Mouse (Mus musculus) G1E (cell line): ENCODE results near the gene Rgs6. TPM values are rescaled to one million over a fixed set of nuclear protein-coding genes. Genes with fewer than 3 reads are reported as not detected.
A peak's percentile ranks its signal among the peaks of the same experiment; 100 is the strongest.

Experiments
- ATAC-seq: 2 replicates; pipeline ENCODE4 v1.8.0; 2016; ENCODE audit warnings: mild to moderate bottlenecking; ENCODE audit not compliant: insufficient number of reproducible peaks, poor library complexity, low FRiP score, severe bottlenecking; ENCODE audit errors: extremely low read depth
- DNase-seq: peaks from one replicate; pipeline ENCODE4 v3.0.0; 2012; ENCODE audit warnings: low spot score
- H3K27me3 ChIP-seq: 2 replicates; pipeline ENCODE4 v1.6.1; 2012; ENCODE audit warnings: mild to moderate bottlenecking, low read length, inconsistent platforms; ENCODE audit not compliant: insufficient read depth
- H3K36me3 ChIP-seq: replicated peaks from 2 replicates; pipeline ENCODE3; 2012; ENCODE audit warnings: mild to moderate bottlenecking, inconsistent platforms
- H3K4me1 ChIP-seq: 2 replicates; pipeline ENCODE4 v1.6.1; 2012; ENCODE audit warnings: low read depth, low read length, inconsistent platforms, mixed read lengths; ENCODE audit not compliant: insufficient read depth
- H3K4me3 ChIP-seq: 2 replicates; pipeline ENCODE4 v1.5.1; 2012; ENCODE audit warnings: low read depth, mild to moderate bottlenecking, inconsistent platforms, low read length, moderate library complexity, mixed read lengths
- H3K9me3 ChIP-seq: replicated peaks from 2 replicates; pipeline ENCODE4 v1.6.1; 2012; ENCODE audit warnings: inconsistent platforms
- CTCF ChIP-seq: IDR thresholded peaks from 2 replicates; pipeline ENCODE4 v1.5.1; 2012; ENCODE audit warnings: low read depth, low read length, inconsistent platforms, mixed read lengths
- GATA1 ChIP-seq: IDR thresholded peaks from 2 replicates; pipeline ENCODE4 v1.6.1; 2012; ENCODE audit warnings: borderline replicate concordance, low read length, inconsistent platforms, mixed read lengths
- GATA2 ChIP-seq: IDR thresholded peaks from 2 replicates; pipeline ENCODE4 v1.6.1; 2012; ENCODE audit warnings: low read depth, low read length, inconsistent platforms, borderline replicate concordance
- POLR2AphosphoS5 ChIP-seq: IDR thresholded peaks from 2 replicates; pipeline ENCODE4 v1.6.1; 2012; ENCODE audit warnings: low read depth, low read length, inconsistent platforms; ENCODE audit not compliant: insufficient replicate concordance
- TAL1 ChIP-seq: conservative IDR thresholded peaks from 2 replicates; pipeline ENCODE4 v1.6.1; 2012; ENCODE audit warnings: low read depth, low read length, inconsistent platforms, mixed read lengths
- polyA plus RNA-seq: library from polyadenylated mRNA; stranded (reverse); fragments of >175 nt; gene quantifications from 2 replicates; pipeline ENCODE4 v1.2.3, GENCODE M21; 2012
- total RNA-seq, 2 experiments: library from RNA; stranded (forward) in 1 of 2; stranded (reverse) in 1 of 2; fragments of 200-1000 nt in 1 of 2; fragments of >200 nt in 1 of 2; fragmentation: Nextera tagmentation in 1 of 2; gene quantifications; 2 replicates each; pipeline ENCODE4 v1.2.3; 2014 to 2017

Rgs6 gene
- total and polyA plus RNA-seq, 3 experiments, result 0.44 TPM; not detected in 2

DNA sequence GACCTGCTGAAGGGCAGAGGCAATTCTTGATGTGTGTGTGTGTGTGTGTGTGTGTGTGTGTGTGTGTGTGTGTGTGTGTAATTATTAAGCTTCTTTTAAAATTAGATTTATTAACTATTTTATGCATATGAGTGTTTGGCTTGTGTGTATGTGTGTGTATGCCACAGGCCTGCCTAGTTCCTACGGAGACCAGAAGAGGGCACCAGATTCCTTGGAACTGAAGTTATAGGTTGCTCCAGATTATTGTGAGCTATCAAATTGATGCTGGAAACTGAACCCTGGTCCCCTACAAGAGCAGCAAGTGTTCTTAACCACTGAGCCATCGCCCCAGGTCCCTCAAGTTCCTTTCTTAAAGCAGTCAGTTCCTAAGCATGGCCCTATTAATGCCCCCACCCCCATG, 511.8 kb downstream of the Rgs6 start:
- no peak for DNase-seq
- H3K27me3 ChIP-seq, result peaks cover 24% of the 10 kb centered on the region
- no peak overlapping the region for H3K4me3 ChIP-seq
- TF ChIP-seq GATA1 (no peak), GATA2 (no peak), POLR2AphosphoS5 (no peak), TAL1 (no peak), CTCF (no peak; the same call in 1 of the 2 replicates)
- H3K9me3 ChIP-seq, result no peaks in the 10 kb centered on the region
- peaks cover 25% of the 10 kb centered on the region for H3K4me1 ChIP-seq
- ATAC-seq, result no peak
- no peaks in the 10 kb centered on the region for H3K36me3 ChIP-seq

DNA sequence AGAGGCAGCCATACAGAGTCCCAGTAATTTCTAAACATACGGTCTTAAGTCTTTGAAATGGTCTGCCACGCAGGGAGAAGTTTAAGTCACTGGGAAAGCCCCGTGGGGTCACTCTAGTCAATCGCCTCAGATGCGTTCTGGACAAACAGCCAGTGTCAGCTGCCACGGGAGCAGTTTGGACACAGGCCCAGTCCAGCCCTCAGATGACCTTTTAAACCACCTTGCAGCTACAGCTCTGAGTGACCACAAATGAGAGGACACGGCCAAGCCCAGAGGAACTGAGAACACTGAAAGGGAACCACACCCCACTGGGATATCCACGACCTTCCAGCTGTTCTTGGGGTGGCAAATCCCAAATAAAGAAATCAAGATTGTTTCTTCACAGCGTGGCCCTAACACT, 512.3 kb downstream of the Rgs6 start:
- ATAC-seq (no peak), DNase-seq (no peak)
- no peaks in the 10 kb centered on the region for H3K9me3 ChIP-seq
- no peak overlapping the region for H3K4me3 ChIP-seq
- H3K4me1 ChIP-seq, result peaks cover 28% of the 10 kb centered on the region
- no peaks in the 10 kb centered on the region for H3K36me3 ChIP-seq
- peaks cover 29% of the 10 kb centered on the region for H3K27me3 ChIP-seq
- no peak for TF ChIP-seq CTCF
- TF ChIP-seq GATA2, result no peak

DNA sequence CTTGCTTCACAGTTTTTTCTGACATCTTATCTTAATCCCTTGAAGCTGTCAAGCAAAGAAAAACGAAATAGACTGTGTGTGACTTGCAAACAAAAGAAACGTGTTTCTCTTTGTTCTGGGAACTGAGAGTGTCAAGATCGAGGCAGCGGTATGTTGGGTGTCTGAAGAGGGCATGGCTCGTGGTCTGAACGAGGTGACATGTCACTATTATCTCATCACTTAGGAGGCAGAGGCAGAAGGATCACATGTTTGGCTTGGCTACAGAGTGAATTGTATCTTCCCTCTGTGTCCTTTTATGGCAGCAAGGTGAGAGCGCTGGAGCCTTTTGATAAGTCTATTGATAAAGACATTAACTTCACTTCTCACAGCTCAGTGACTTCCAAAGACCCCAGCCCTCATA, 512.8 kb downstream of the Rgs6 start:
- TF ChIP-seq TAL1 (no peak), POLR2AphosphoS5 (no peak), GATA2 (no peak), GATA1 (no peak), CTCF (no peak)
- no peak overlapping the region for H3K4me3 ChIP-seq
- no peaks in the 10 kb centered on the region for H3K36me3 ChIP-seq
- H3K4me1 ChIP-seq, result peaks cover 33% of the 10 kb centered on the region
- no peaks in the 10 kb centered on the region for H3K9me3 ChIP-seq
- H3K27me3 ChIP-seq, result peaks cover 32% of the 10 kb centered on the region
- DNase-seq (no peak), ATAC-seq (no peak)

DNA sequence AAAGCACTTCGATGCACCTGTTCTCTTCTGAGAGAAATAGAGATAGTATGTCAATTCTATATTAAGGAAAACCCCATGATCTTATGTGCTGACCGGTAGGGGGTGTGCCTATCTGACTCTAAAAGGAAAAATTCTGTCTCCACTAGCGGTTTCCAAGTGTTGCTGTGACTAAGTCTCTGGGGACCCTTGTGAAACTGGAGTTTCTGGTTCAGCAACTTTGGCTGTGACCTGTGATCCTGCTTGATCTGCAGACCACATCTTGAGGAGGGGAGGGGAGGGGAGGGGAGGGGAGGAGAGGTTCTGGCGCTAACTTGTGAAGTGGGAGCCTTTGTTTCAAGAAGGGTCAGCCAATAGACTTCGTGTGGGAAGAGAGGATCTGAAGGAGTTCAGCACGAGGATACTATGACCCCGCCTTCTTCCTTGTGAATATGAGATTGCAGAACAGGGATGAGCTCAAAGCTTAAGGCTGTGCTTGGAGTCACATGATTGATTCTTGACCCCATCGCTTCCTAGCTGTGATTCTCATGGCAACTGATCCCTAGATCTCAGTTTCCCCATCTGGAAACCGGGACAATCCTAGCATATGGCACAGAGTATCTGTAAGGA, 517.5 kb downstream of the Rgs6 start:
- TF ChIP-seq POLR2AphosphoS5, result no peak
- TF ChIP-seq GATA1, result no peak
- no peak for TF ChIP-seq TAL1
- no peak for TF ChIP-seq GATA2
- no peak for TF ChIP-seq CTCF
- no peaks in the 10 kb centered on the region for H3K36me3 ChIP-seq
- H3K9me3 ChIP-seq, result no peaks in the 10 kb centered on the region
- ATAC-seq, result no peak
- no peak for DNase-seq
- H3K4me3 ChIP-seq, result no peak overlapping the region
- H3K27me3 ChIP-seq, result peaks cover 24% of the 10 kb centered on the region
- peaks cover 23% of the 10 kb centered on the region for H3K4me1 ChIP-seq

DNA sequence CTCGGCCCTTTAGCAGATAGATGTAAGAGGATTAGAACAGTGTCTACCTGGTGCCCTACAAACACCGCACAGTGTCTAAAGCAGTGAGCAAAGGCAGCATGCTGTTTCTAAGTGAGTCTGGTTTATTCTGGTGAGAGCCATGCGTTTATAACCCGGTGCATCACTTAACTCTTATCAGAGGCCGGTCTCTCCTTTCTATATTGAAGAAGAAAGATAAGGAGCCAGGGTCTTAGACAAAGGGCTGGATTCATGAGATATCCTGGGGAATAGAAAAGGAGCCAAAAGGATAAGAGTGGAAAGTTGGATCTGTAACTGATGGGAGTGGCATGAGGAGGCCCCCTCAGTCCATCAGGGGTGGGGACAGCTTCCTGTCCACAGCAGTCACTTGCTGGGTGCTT, 518.0 kb downstream of the Rgs6 start:
- Histone ChIP-seq H3K36me3 (no peaks in the 10 kb centered on the region), H3K4me1 (peaks cover 20% of the 10 kb centered on the region), H3K27me3 (peaks cover 24% of the 10 kb centered on the region), H3K9me3 (no peaks in the 10 kb centered on the region), H3K4me3 (no peak overlapping the region)
- DNase-seq, result no peak
- TF ChIP-seq GATA1, result no peak
- no peak for TF ChIP-seq CTCF
- peak; percentile 34 for ATAC-seq

DNA sequence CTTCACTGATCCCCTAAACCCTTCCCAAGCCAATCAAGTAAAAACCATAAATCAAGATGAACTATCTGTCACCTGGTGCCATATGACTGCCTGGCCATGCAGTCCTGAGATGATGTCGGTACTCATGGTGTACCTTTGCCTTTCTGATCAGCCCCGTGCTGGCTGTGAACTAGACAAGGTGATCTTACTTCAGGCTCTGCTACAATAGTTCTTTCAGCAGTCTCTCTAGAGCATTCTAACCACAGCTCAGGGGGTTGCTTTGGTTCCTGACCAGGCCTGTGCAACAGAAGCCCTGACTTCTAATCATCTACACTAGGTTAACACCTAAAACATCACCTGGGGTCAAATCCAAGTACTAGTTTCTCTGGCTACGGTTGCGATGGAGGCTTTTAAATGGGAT, 521.4 kb downstream of the Rgs6 start:
- DNase-seq (no peak), ATAC-seq (no peak)
- no peaks in the 10 kb centered on the region for H3K36me3 ChIP-seq
- no peak overlapping the region for H3K4me3 ChIP-seq
- TF ChIP-seq GATA2, result no peak
- H3K27me3 ChIP-seq, result peaks cover 23% of the 10 kb centered on the region
- H3K9me3 ChIP-seq, result no peaks in the 10 kb centered on the region
- peaks cover 48% of the 10 kb centered on the region for H3K4me1 ChIP-seq

DNA sequence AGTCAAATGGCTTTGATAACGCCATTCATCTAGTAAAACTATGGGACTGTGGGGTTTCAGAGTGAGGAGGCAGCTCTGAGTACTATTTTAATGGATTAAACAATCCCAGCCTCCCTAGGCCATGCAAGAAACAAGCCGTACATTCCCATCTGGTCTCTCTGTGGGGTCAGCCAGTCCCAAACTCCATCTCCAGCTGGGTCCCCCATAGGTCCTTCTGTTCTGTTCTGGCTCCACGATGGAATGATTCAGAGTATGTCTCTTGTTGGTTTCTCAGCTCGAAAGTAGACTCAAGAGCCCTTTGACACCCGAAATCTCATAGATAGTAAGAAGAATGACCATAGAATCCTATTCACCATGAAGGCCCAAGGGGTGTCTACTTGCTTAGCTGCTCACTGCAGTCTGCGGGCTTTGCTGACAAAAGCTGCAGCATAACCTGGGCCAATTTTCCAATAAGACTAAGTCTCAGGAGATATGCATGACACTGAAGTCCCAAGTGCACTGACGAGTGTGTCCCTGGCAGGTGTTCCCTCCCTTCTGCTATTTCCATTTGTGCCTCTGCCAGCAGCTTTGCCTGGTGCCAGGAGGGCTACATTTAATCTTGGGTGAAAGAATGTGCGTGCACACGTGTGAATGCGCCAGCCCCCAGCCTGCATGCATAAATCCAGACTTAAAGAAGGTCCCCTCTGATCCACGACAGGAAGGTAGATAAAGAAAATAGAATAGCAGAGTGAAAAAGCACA, 522.0 kb downstream of the Rgs6 start:
- TF ChIP-seq CTCF (no peak), TAL1 (no peak), POLR2AphosphoS5 (no peak), GATA1 (no peak)
- Histone ChIP-seq H3K4me1 (peaks cover 50% of the 10 kb centered on the region), H3K9me3 (no peaks in the 10 kb centered on the region), H3K4me3 (no peak overlapping the region), H3K36me3 (no peaks in the 10 kb centered on the region), H3K27me3 (peaks cover 17% of the 10 kb centered on the region)
- DNase-seq (no peak), ATAC-seq (no peak)
